Mouse (Mus musculus): ENCODE results near the gene Stard3nl. TPM values are rescaled to one million over a fixed set of nuclear protein-coding genes. Genes with fewer than 3 reads are reported as not detected.

Gene Stard3nl
- polyA plus RNA-seq (2017; shearing (Covaris generic)): 10 to 100 TPM; 46.1 to 97.6 (median 51.4) TPM

GRCm38 (mm10) chr13:19395688-19396354 lies at the start of gene Stard3nl:
TSS of gene Stard3nl (minus strand) at chr13:19395795.
- peak; percentile 99 for ATAC-seq

GRCm38 (mm10) chr13:19438040-19438439 lies 42.4 kb upstream of the Stard3nl start:
- peak; percentile 35 for ATAC-seq

GRCm38 (mm10) chr13:19429812-19430370 lies 34.3 kb upstream of the Stard3nl start:
- ATAC-seq: no peak

DNA sequence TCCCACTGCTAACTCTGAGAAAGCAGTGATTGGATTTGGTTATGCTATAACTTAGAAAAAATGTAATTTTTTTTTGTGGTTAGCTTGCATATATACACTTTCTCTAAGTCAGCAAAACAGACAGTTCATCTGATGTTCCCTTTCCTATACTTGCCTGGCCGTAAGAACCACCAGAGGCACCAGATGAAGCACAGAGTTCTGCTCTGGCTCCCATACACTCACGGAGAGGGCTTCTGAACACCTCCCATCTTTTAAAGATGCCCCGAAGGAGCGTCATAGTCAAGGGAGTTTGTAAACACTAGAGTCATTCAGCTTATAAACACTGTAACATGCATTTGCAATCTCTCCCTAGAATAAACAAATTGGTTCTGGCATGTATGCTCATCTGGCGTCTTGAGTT lies 32.5 kb upstream of the Stard3nl start:
- no peak for ATAC-seq

DNA sequence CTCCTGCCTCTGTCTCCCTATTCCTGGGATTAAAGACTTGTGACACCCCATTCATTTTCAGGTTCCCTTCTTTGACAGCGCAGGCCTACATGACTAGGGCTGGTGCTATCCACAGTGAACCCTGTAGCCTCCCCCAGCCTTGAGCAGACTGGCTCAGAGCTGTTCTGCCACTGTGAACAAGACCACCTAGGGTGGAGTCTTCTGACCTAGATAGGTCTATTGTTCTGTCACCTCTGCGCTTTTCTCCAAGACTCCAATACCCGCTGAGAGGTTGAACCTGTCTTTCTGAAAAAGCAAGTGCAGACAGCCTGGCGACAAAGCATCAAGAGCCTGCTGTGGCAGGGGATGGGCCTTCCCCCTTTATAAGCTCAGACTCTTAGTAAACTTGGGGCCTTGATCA lies 29.0 kb upstream of the Stard3nl start:
- ATAC-seq: no peak

- ATAC-seq: no peak
Observed at GRCm38 (mm10) chr13:19422521-19422920, 26.9 kb upstream of the Stard3nl start.

DNA sequence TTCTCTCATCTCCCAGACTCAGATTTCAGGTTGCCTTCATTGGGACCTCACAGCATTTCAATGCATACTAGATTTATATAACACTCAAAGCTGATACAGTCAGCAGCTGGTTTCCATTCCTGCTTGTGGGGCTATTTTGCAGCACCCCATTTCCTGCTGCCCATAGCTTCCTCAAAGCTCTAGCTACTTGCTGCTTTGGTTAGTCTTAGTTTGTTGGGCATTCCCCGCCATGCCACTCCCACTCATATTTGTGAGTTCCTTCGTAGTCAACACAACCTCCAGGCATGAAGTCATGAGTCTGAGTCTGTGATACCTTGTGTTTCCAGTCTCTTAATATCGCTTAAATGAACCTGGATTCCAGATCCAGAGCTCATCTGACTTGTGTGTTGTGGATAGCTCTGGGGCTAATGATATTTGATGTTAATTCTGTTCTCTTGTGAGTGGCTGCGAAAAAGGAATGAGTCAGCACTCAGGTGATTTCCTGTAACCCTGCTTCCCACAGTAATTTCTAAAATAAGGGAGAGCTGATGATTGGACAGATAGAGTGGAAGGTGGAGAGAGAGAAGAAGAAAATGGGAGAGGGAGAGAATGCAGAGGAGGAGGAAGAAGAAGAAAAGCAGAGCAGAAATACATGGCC lies 22.4 kb upstream of the Stard3nl start:
- peak; percentile 67 for ATAC-seq

DNA sequence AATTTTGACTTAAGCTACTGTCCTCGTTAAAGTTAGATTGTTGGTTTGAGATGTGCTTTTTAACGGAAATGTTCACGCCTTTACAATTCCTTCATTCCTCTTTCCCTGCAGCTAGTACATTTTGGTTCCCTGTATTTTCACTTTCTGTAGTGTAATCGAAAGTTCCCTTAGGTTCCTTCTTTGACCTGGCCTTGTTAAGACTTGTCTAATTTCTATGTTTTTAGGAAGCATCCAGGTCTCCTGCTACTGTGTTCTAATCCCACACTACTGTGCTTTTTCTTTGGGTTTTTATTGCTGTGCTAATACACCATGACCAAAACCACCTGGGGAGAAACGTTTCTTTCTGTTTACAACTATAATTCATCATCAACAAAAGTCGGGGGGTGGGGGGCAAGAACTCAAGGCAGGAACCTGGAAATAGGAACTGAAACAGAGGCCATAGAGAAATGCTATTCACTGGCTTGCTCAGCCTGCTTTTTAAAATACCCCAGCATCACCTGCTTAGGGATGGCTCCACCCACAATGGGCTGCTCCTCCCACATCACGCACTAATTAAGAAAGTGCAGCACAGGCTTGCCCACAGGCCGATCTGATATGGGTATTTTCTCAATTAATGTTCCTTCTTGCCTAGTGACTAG lies 20.4 kb upstream of the Stard3nl start:
- no peak for ATAC-seq

- no peak for ATAC-seq
Observed at GRCm38 (mm10) chr13:19415337-19415736, 19.7 kb upstream of the Stard3nl start.

GRCm38 (mm10) chr13:19412334-19412939 lies 16.8 kb upstream of the Stard3nl start:
- no peak for ATAC-seq

DNA sequence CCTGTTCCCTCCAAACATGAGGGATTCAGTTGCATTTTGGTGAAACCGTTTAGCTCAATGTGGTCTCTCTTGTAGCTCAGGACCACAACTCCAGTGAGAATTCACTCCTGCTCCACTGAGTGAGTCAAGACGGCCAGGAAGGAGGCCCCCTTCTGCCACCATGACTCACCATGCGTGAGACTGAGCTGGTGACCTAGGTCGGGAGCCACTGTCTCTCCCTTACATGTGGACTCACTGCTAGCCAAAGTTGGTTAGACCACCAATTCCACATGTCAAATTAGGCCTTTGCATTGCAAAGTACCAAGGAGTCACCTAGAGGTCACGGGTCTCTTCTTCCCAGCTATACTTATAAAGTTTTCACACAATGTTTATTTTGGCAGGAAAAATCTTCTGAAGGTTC lies 16.3 kb upstream of the Stard3nl start:
- no peak for ATAC-seq

- ATAC-seq: no peak
Observed at GRCm38 (mm10) chr13:19410694-19411093, 15.1 kb upstream of the Stard3nl start.

DNA sequence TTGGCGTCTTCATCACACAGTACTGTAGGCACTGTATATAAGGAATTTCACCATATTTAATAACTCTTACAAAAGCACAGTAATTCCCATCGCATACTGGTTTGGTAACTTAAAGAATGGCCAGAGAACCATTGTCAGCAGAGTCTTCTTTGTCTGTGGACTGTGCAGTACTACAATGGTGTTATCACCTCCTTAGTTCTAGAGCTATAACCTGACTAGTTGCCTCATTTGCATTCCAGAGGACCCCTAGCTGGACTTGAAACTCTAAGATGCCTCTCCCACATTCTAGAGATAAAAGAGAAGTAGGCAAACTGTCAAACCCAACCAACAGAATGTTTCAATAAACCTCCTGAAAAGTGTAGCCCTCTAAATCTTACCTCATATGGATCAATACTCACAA lies 12.4 kb upstream of the Stard3nl start:
- no peak for ATAC-seq

DNA sequence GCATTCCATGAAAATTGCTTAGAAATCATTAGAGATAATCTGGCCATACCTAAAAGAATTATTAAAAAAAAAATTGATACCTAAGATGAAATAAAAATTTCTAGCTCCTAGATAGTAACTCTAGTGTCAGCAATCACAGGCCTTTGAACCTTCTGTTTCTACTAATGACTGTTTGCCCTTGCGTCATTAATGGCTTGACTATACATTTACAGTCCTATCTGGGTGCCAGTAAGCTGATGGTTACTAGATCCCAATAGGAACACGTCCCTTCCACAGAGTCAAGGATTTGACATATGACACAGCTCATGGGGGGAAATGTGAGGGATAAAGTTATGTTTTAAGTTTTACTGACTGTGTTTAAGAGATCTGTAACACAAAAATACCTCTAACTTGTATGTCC lies 9.0 kb upstream of the Stard3nl start:
- ATAC-seq: no peak

- ATAC-seq: peak; percentile 23
Observed at GRCm38 (mm10) chr13:19394798-19395687, 552 bp downstream of the Stard3nl start.

GRCm38 (mm10) chr13:19394171-19394570 lies 1.4 kb downstream of the Stard3nl start:
- ATAC-seq: no peak

GRCm38 (mm10) chr13:19393731-19394130 lies 1.9 kb downstream of the Stard3nl start:
- ATAC-seq: no peak

DNA sequence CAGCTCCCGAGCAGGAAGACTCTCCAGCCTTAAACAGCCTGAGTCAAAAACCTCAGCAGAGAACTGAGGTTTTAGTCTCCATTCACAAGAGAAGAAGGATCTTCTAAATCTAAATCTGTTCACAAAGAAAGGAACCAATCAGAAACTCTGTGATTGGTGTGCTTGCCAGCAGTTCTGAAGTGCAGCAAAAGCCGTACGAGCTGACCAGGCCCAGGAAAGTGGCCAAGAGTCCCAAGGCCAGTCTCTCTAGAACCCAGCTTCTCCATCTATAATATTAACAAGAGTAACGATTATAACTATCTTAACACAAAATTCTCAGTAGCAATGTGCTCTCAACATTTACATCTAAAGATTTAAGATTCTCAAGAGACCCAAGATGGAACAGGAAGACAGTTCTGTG lies 4.0 kb downstream of the Stard3nl start:
- no peak for ATAC-seq

DNA sequence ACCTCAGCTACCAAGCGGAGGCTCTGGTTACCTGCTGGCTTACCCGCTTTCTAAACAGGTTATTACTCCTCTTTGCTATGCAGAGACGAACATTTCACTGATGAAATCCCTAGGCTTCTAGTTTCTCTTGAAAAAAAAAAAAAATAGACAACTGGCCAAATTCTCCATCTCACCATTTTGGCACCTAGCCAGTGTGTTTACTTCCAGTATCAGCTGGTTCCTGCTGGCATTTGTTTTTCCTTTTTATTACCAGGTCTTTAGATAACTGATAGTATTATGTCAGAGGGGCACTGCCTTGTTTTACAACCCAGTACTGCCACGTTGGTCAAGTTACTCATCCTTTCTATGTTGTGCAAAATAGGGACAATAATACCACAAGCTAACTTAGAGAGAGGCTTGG lies 5.3 kb downstream of the Stard3nl start:
- no peak for ATAC-seq

DNA sequence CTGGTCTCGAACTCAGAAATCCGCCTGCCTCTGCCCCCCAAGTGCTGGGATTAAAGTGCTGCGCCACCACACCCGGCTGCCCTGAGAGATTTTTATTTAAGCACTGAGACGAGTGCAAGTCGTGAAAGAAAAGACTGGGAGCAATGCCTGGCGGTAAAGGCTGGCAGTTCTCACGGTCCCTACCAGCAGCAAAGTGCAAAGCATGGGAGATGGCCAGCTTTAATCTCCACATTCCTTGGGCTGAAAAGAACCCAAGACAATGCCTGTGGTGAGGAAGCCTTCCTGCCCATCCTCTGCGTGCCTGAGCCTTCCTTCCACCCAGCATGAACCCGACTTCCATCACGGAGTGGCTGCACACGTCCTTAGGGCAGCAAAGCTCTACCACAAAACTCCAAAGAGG lies 5.7 kb downstream of the Stard3nl start:
- no peak for ATAC-seq

DNA sequence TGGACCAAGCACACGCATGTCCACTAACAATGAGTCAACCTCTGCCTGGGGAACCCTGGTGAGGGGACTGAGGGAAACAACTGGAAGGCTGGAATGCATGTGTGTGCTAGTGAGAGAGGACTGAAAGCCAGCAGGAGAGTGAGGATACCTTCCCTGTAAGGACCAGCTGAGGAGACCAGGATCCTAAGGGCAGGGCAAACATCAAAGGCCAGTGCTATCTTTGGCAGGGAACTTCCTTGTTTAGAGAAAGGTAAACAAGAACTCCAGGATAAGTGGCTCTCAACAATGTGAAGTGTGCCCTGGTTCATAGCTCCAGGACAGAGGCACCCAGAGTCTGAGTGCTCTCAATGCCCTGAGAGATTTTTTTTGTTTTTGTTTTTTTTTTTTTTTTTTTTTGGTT lies 6.2 kb downstream of the Stard3nl start:
- ATAC-seq: no peak

GRCm38 (mm10) chr13:19385226-19385625 lies 10.4 kb downstream of the Stard3nl start:
- no peak for ATAC-seq
